Mouse (Mus musculus): ENCODE data around the gene Rgs6. TPM values are rescaled to one million over a fixed set of nuclear protein-coding genes. Genes with fewer than 3 reads are reported as not detected.
A peak's percentile ranks its signal among the peaks of the same experiment; 100 is the strongest.

The Rgs6 gene
- total and polyA plus RNA-seq, 2 experiments = 0.09 TPM; not detected in 1

DNA sequence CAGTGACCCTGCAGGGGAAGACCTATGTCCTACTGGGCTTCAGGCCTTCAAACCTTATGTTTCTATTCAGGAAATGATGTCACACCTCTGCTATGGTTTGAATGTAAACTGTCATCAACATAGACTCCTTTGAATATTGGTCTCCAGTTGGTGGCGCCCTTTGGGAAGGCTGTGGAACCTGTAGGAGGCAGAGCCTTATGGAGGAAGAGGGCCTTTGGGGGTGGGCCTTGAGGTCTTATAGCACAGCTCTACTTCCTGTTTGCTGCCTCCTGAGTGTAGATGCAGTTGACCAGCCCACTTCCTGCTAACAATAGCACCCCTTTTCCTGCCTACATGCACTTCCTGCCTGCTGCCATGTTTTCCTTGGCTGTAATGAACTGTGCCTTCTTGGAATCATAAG, 19.7 kb upstream of the Rgs6 start:
- no peak for DNase-seq (ENCODE audit: extremely low read depth, low read depth, low spot score)
- H3K79me2 ChIP-seq (ENCODE audit: control insufficient read depth, insufficient read depth, low read length) = no peaks in the 10 kb centered on the region
- H3K9ac ChIP-seq (ENCODE audit: low read depth, low read length) = no peak overlapping the region
- 96% methylated on average over 1 of the region's 1 CpGs for WGBS
- H3K36me3 ChIP-seq (ENCODE audit: control insufficient read depth, insufficient read depth, low read length) = no peaks in the 10 kb centered on the region
- TF ChIP-seq CTCF (IDR thresholded peaks at IDR 0.05; ENCODE audit: low read depth, low read length) (no peak), POLR2A (IDR thresholded peaks at IDR 0.05; ENCODE audit: extremely low read depth, insufficient read depth, low read length) (no peak)
- no peak overlapping the region for H3K4me3 ChIP-seq (ENCODE audit: insufficient read depth, low read depth, low read length)
- no peak overlapping the region for H3K27ac ChIP-seq (replicated peaks; ENCODE audit: insufficient read depth, low read depth, low read length)
- H3K4me1 ChIP-seq (ENCODE audit: control insufficient read depth, insufficient read depth, low read length) = no peaks in the 10 kb centered on the region
- H3K27me3 ChIP-seq (ENCODE audit: control insufficient read depth, insufficient read depth, low read length) = no peaks in the 10 kb centered on the region

DNA sequence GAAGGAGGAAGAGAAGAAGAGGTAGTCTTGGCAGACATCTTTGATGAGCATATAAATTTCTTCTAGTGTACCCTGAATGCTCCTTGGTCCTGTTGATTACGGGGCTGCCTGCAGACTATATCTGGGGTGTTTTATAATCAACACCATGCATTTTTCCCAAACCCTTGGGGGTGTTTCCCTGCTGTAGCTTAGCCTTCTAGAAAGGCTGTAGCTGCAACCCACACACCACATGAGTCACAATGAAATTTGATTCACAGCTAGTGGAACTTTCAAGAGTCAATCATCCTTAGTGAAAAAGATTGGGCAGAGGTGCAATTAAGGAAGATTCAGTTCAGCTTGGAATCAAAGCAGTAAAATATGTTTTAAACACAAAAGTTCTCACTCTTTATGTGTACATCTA, 15.4 kb upstream of the Rgs6 start:
- Histone ChIP-seq H3K36me3 (ENCODE audit: control insufficient read depth, insufficient read depth, low read length) (no peaks in the 10 kb centered on the region), H3K4me3 (ENCODE audit: insufficient read depth, low read depth, low read length) (no peak overlapping the region), H3K4me1 (ENCODE audit: control insufficient read depth, insufficient read depth, low read length) (no peaks in the 10 kb centered on the region), H3K27ac (replicated peaks; ENCODE audit: insufficient read depth, low read depth, low read length) (no peak overlapping the region), H3K9ac (ENCODE audit: low read depth, low read length) (no peak overlapping the region), H3K79me2 (ENCODE audit: control insufficient read depth, insufficient read depth, low read length) (no peaks in the 10 kb centered on the region), H3K27me3 (ENCODE audit: control insufficient read depth, insufficient read depth, low read length) (no peaks in the 10 kb centered on the region)
- no peak for DNase-seq (ENCODE audit: extremely low read depth, low read depth, low spot score)
- WGBS = 88% methylated on average over 1 of the region's 1 CpGs
- no peak for TF ChIP-seq POLR2A (IDR thresholded peaks at IDR 0.05; ENCODE audit: extremely low read depth, insufficient read depth, low read length)
- no peak for TF ChIP-seq CTCF (IDR thresholded peaks at IDR 0.05; ENCODE audit: low read depth, low read length)

DNA sequence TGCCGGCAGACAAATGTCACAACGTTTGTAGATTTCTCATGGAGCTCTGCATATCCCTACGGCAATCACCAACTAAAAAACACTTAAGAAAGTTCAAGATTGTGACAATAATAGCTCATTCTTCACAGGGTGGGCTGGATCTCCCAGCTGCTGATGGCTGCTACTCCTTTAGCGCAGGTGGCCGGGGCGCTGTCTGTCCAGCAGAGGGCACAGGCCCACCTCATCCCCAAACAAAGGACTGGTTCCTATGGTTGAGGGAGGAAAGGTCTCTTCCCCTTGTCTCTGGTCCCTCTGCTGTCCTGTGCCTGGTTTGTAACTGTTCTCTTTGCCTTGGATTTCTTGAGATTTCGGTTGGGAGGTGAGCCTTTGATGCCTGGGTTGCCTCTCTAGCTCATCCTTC, 1.5 kb upstream of the Rgs6 start:
- H3K4me1 ChIP-seq (ENCODE audit: control insufficient read depth, insufficient read depth, low read length) = 0 out of 2 replicates have a peak, but pooled peaks cover 2% of the 10 kb centered on the region
- H3K9ac ChIP-seq (ENCODE audit: low read depth, low read length) = no peak overlapping the region
- H3K4me3 ChIP-seq (ENCODE audit: insufficient read depth, low read depth, low read length) = no peak overlapping the region
- no peak overlapping the region for H3K27ac ChIP-seq (replicated peaks; ENCODE audit: insufficient read depth, low read depth, low read length)
- no peaks in the 10 kb centered on the region for H3K36me3 ChIP-seq (ENCODE audit: control insufficient read depth, insufficient read depth, low read length)
- H3K27me3 ChIP-seq (ENCODE audit: control insufficient read depth, insufficient read depth, low read length) = no peaks in the 10 kb centered on the region
- WGBS = 47% methylated on average over 7 of the region's 7 CpGs
- H3K79me2 ChIP-seq (ENCODE audit: control insufficient read depth, insufficient read depth, low read length) = no peaks in the 10 kb centered on the region
- peak; percentile 33; the same call in 1 of the 2 replicates for TF ChIP-seq CTCF (IDR thresholded peaks at IDR 0.05; ENCODE audit: low read depth, low read length)
- TF ChIP-seq POLR2A (IDR thresholded peaks at IDR 0.05; ENCODE audit: extremely low read depth, insufficient read depth, low read length) = no peak
- DNase-seq (ENCODE audit: extremely low read depth, low read depth, low spot score) = no peak

- Histone ChIP-seq H3K27me3 (ENCODE audit: control insufficient read depth, insufficient read depth, low read length) (no peaks in the 10 kb centered on the region), H3K79me2 (ENCODE audit: control insufficient read depth, insufficient read depth, low read length) (no peaks in the 10 kb centered on the region), H3K27ac (replicated peaks; ENCODE audit: insufficient read depth, low read depth, low read length) (no peak overlapping the region), H3K4me3 (ENCODE audit: insufficient read depth, low read depth, low read length) (no peak overlapping the region), H3K9ac (ENCODE audit: low read depth, low read length) (no peak overlapping the region), H3K36me3 (ENCODE audit: control insufficient read depth, insufficient read depth, low read length) (no peaks in the 10 kb centered on the region), H3K4me1 (ENCODE audit: control insufficient read depth, insufficient read depth, low read length) (no peaks in the 10 kb centered on the region)
- 88% methylated on average over 7 of the region's 7 CpGs for WGBS
- DNase-seq (ENCODE audit: extremely low read depth, low read depth, low spot score) = no peak
- TF ChIP-seq CTCF (IDR thresholded peaks at IDR 0.05; ENCODE audit: low read depth, low read length) (no peak), POLR2A (IDR thresholded peaks at IDR 0.05; ENCODE audit: extremely low read depth, insufficient read depth, low read length) (no peak)
Measured at GRCm38 (mm10) chr12:82587348-82587895, 670 bp upstream of the Rgs6 start.

DNA sequence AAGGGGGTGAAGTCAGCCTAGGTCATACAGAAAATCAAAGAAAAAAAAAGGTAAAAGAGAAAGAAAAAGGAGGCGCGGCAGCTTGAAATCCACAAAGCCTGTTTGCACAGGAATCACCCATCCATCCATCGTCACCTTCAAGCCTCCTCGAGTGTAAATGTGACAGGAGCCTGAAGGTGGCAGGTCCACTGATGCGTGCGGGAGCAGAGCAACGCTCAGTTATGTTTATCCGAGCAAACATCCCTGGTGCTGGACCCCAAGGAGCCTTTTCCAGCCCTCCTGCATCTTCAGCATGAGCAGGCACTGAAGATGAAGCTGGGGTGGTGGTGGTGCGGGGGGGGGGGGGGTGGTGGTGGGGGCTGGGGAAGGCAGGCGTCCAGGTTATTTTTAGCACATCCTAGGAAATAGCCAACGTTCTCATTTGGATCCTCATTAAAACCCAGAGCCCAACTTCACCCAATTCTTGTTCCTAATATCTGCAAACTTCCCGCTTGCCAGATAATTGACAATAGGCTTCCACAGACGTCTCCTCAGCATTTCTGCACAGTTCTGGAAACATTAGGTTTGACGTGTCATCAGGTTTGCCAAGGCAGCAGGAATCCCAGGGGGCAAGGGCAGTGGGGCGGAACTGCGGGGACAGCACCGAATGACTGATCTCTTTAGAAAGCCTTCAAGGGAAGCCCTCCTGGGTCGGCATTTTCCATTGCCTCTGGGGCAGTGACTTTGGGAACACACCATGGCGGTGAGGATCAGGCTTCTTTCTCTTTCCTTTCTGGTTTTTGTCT, 946 bp downstream of the Rgs6 start:
- no peak overlapping the region for H3K9ac ChIP-seq (ENCODE audit: low read depth, low read length)
- 37% methylated on average over 19 of the region's 19 CpGs for WGBS
- no peak overlapping the region for H3K27ac ChIP-seq (replicated peaks; ENCODE audit: insufficient read depth, low read depth, low read length)
- no peaks in the 10 kb centered on the region for H3K36me3 ChIP-seq (ENCODE audit: control insufficient read depth, insufficient read depth, low read length)
- TF ChIP-seq CTCF (IDR thresholded peaks at IDR 0.05; ENCODE audit: low read depth, low read length) = no peak
- TF ChIP-seq POLR2A (IDR thresholded peaks at IDR 0.05; ENCODE audit: extremely low read depth, insufficient read depth, low read length) = no peak
- H3K27me3 ChIP-seq (ENCODE audit: control insufficient read depth, insufficient read depth, low read length) = no peaks in the 10 kb centered on the region
- no peaks in the 10 kb centered on the region for H3K4me1 ChIP-seq (ENCODE audit: control insufficient read depth, insufficient read depth, low read length)
- no peak for DNase-seq (ENCODE audit: extremely low read depth, low read depth, low spot score)
- H3K79me2 ChIP-seq (ENCODE audit: control insufficient read depth, insufficient read depth, low read length) = no peaks in the 10 kb centered on the region
- H3K4me3 ChIP-seq (ENCODE audit: insufficient read depth, low read depth, low read length) = no peak overlapping the region

DNA sequence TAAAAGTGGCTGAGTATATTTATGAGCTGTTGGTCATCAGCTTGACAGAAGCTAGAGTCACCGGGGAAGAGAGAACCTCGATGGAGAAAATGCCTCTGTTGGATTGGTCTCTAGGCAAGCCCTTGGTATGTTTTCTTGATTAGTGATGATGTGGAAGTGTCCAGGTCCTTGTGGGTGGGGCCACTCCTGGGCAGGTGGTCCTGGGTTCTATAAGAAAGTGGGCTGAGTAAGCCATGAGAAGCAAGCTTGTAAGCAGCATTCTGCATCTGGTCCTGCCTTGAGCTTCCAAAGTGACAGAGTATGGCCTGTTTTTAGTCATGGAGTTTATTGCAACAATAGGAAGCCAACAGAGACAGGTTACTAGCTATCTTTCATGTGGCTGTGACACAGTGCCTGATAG, 10.9 kb downstream of the Rgs6 start:
- Histone ChIP-seq H3K9ac (ENCODE audit: low read depth, low read length) (no peak overlapping the region), H3K27me3 (ENCODE audit: control insufficient read depth, insufficient read depth, low read length) (no peaks in the 10 kb centered on the region), H3K79me2 (ENCODE audit: control insufficient read depth, insufficient read depth, low read length) (no peaks in the 10 kb centered on the region), H3K4me1 (ENCODE audit: control insufficient read depth, insufficient read depth, low read length) (no peaks in the 10 kb centered on the region), H3K27ac (replicated peaks; ENCODE audit: insufficient read depth, low read depth, low read length) (no peak overlapping the region), H3K36me3 (ENCODE audit: control insufficient read depth, insufficient read depth, low read length) (no peaks in the 10 kb centered on the region), H3K4me3 (ENCODE audit: insufficient read depth, low read depth, low read length) (no peak overlapping the region)
- DNase-seq (ENCODE audit: extremely low read depth, low read depth, low spot score) = no peak
- TF ChIP-seq POLR2A (IDR thresholded peaks at IDR 0.05; ENCODE audit: extremely low read depth, insufficient read depth, low read length) (no peak), CTCF (IDR thresholded peaks at IDR 0.05; ENCODE audit: low read depth, low read length) (no peak)
- 94% methylated on average over 2 of the region's 2 CpGs for WGBS
